8 mouse cellular contexts compared by ENCODE assay signal in the genomic region with DNA sequence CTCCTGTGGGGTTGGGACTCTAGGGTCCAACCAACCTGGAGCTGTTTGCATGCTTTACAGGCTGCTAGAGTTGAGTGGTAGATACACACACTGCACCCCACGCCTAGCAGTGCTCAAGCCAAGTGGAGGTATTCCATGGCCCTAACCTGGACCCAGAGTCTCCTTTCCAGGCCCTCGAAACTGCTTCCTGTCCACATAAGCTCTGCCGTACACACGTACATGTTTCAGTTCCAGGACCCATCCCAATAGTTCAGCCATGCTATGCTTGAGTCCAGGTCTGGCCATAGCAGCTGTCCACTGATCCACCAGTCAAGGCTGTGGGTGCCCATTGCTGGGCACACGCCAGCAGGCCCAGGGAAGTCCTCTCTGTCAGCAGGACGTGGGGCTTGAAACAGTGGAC. TPM values are rescaled to one million over a fixed set of nuclear protein-coding genes. Genes with fewer than 3 reads are reported as not detected.
DNase-seq lines count a peak whose midpoint lies in the region; ATAC-seq lines count a peak whose summit lies in the region.

No protein-coding gene starts in this region.

- no peak overlapping the region; the same call in 1 of the 2 replicates for H3K27ac ChIP-seq in kidney, embryonic 14.5 days (ENCODE audit: low read depth, low read length)
- no peak overlapping the region for H3K27ac ChIP-seq in forebrain, embryonic 16.5 days (ENCODE audit: low read length)
- peak overlapping the region; percentile 86 for H3K27ac ChIP-seq in liver, embryonic 15.5 days (replicated peaks)

- peak overlapping the region; percentile 84 for H3K4me3 ChIP-seq in kidney, embryonic 14.5 days (ENCODE audit: low read length)
- peak overlapping the region; percentile 66 for H3K4me3 ChIP-seq in forebrain, embryonic 16.5 days (replicated peaks; ENCODE audit: low read length)
- H3K4me3 ChIP-seq in liver, embryonic 15.5 days (replicated peaks): peak overlapping the region; percentile 92

- peaks cover 56% of the 10 kb centered on the region for H3K4me1 ChIP-seq in kidney, embryonic 14.5 days (ENCODE audit: control insufficient read depth, insufficient read depth, low read length)
- H3K4me1 ChIP-seq in forebrain, embryonic 16.5 days (replicated peaks; ENCODE audit: control insufficient read depth, insufficient read depth, low read length): peaks cover 55% of the 10 kb centered on the region
- peaks cover 82% of the 10 kb centered on the region for H3K4me1 ChIP-seq in liver, embryonic 15.5 days (replicated peaks)

- no peak for ATAC-seq in kidney, embryonic 14.5 days (ENCODE audit: low FRiP score, low TSS enrichment)
- no peak for ATAC-seq in forebrain, embryonic 16.5 days
- no peak for ATAC-seq in liver, embryonic 15.5 days (ENCODE audit: insufficient read depth)

- H3K9ac ChIP-seq in kidney, embryonic 14.5 days (ENCODE audit: low read depth, low read length): peak overlapping the region; percentile 77
- H3K9ac ChIP-seq in forebrain, embryonic 16.5 days (replicated peaks; ENCODE audit: low read depth, low read length): peak overlapping the region; percentile 74
- H3K9ac ChIP-seq in liver, embryonic 15.5 days: peak overlapping the region; percentile 96

- H3K36me3 ChIP-seq in kidney, embryonic 14.5 days (ENCODE audit: control insufficient read depth, insufficient read depth, low read length): peaks cover 5% of the 10 kb centered on the region; the same call in 1 of the 2 replicates
- no peaks in the 10 kb centered on the region for H3K36me3 ChIP-seq in forebrain, embryonic 16.5 days (ENCODE audit: control insufficient read depth, insufficient read depth)
- H3K36me3 ChIP-seq in liver, embryonic 15.5 days (replicated peaks): peaks cover 53% of the 10 kb centered on the region

- H3K9me3 ChIP-seq in kidney, embryonic 14.5 days (ENCODE audit: control insufficient read depth, low read length): no peaks in the 10 kb centered on the region
- H3K9me3 ChIP-seq in forebrain, embryonic 16.5 days (ENCODE audit: control insufficient read depth, low read length): no peaks in the 10 kb centered on the region
- no peaks in the 10 kb centered on the region for H3K9me3 ChIP-seq in liver, embryonic 15.5 days (replicated peaks)

- WGBS in kidney, embryonic 14.5 days: 64% methylated on average over 6 of the region's 6 CpGs
- WGBS in forebrain, embryonic 16.5 days: 55% methylated on average over 6 of the region's 6 CpGs
- WGBS in liver, embryonic 15.5 days (ENCODE audit: insufficient replicate concordance): 57% methylated on average over 6 of the region's 6 CpGs

- H3K27me3 ChIP-seq in kidney, embryonic 14.5 days (ENCODE audit: control insufficient read depth, insufficient read depth, low read length): no peaks in the 10 kb centered on the region
- H3K27me3 ChIP-seq in forebrain, embryonic 16.5 days (replicated peaks; ENCODE audit: control insufficient read depth, insufficient read depth, low read length): no peaks in the 10 kb centered on the region
- no peaks in the 10 kb centered on the region for H3K27me3 ChIP-seq in liver, embryonic 15.5 days

- H3K4me2 ChIP-seq in kidney, embryonic 14.5 days (replicated peaks; ENCODE audit: low read depth, low read length): peak overlapping the region; percentile 55
- H3K4me2 ChIP-seq in forebrain, embryonic 16.5 days (ENCODE audit: low read length): peak overlapping the region; percentile 99
- H3K4me2 ChIP-seq in liver, embryonic 15.5 days: peak overlapping the region; percentile 89

- DNase-seq in kidney, adult 9 months: no peak
- peak; percentile 20 for DNase-seq in adipocyte (ENCODE audit: low spot score)
- DNase-seq in right cerebral cortex, postnatal 25 days: no peak
- DNase-seq in layer of hippocampus, postnatal 36 days: no peak
- no peak for DNase-seq in spleen, postnatal 14 days (ENCODE audit: low spot score in 2 of 2)

RNA-seq across cellular contexts. Expression of a gene that starts 2.0 kb away (rescaled TPM):
- 8.9 and 10.1 TPM in 2 replicates for polyA plus RNA-seq in kidney, embryonic 14.5 days (2014; fragmentation: Nextera tagmentation; extraction: Ambion mirVana)
- 6.2 and 7.4 TPM in 2 replicates for polyA plus RNA-seq in forebrain, embryonic 16.5 days (2015; fragmentation: Nextera tagmentation; extraction: Ambion mirVana)
- 13.2 and 17.4 TPM in 2 replicates for polyA plus RNA-seq in liver, embryonic 15.5 days (2015; fragmentation: Nextera tagmentation; extraction: Ambion mirVana)
- 10 to 100 TPM; 38.7 to 39.9 TPM for total RNA-seq in layer of hippocampus, postnatal 36 days (2021)
